Mouse (Mus musculus) cerebellum, adult 2 months (tissue): Measurements from ENCODE around the gene Cks1b.

Experiments
- CTCF ChIP-seq: fragments of 200-500 bp; IDR thresholded peaks from 2 replicates; pipeline ENCODE4 v1.5.1; 2011; ENCODE audit warnings: low read depth, mild to moderate bottlenecking, control low read depth, low read length, moderate library complexity, borderline replicate concordance; ENCODE audit not compliant: insufficient read depth
- POLR2A ChIP-seq: fragments of 200-500 bp; IDR thresholded peaks from 2 replicates; pipeline ENCODE4 v1.6.1; 2011; ENCODE audit warnings: low read length, control low read depth, borderline replicate concordance; ENCODE audit not compliant: insufficient read depth

DNA sequence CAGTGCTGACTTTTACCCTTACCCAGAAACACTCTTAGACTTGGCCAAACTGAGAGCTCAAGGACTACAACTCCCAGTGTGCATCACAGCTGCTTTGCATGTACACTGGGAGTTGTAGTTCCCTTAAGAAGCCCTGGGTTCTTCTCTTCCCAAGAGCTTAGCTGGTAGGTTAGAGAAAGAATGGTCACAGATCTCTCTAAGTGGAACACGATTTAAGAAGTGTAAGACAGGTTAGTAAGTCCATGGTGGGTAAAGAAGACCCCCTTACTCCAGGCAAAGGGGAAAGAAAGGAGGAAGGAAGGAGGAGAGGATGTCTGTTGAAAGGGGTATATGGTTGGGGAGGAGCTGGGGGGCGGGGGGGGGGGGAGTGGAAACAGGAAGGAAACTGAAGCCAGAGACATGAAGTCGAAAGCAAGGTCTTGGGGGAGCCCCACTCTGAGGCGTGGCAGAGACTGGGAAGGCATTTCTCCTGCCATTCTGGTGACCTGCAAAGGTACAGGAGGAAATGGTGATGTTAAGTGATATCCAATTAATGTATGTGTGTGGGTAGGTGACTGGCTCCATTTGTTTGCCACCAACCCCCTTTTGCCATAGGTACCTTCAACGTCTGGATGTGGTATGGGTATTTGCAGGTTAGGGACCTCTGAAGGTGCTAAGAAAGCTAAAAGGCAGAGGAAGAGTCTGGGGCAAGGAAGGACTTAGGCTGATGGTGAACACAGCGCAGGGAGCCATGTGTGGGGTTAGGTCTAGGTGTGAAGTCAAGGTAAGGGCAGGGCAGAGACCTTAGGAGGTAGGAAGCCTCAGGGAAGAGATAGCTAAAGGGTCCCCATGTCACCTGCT lies 29.1 kb downstream of the Cks1b start:
- TF ChIP-seq POLR2A, result no peak
- no peak for TF ChIP-seq CTCF
